Mouse (Mus musculus) G1E (cell line): ENCODE data around the gene Garem2.

ENCODE experiments used
- CTCF ChIP-seq: IDR thresholded peaks from 2 replicates; pipeline ENCODE4 v1.5.1; 2012; ENCODE audit warnings: low read depth, low read length, inconsistent platforms, mixed read lengths
- GATA1 ChIP-seq: IDR thresholded peaks from 2 replicates; pipeline ENCODE4 v1.6.1; 2012; ENCODE audit warnings: borderline replicate concordance, low read length, inconsistent platforms, mixed read lengths

DNA sequence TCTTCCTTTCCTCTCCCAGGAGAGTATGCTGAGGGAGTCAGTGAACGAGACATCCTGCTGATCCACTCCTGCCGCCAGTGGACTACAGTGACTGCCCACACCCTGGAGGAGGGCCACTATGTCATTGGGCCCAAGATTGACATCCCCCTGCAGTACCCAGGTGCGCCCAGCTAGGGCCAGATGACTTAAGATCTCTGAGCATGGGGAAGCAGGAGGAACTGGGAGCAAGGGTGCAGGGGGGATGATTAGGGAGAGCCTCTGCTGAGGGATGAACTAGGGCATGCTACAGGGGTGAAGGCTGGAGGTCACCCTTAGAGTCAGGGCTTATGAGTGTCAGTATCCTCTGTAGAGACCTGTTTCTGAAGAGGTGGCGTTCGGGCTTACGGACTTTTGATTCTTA lies 3.3 kb downstream of the Garem2 start:
- TF ChIP-seq CTCF = no peak
- TF ChIP-seq GATA1 = no peak
